Mouse (Mus musculus) monocyte, adult 5-6 weeks (primary cell): ENCODE measurements around the gene Plcl2. TPM values are rescaled to one million over a fixed set of nuclear protein-coding genes. Genes with fewer than 3 reads are reported as not detected.
"Not testable (repeated sequence)": the region's sequence is repeated elsewhere in the genome, so short reads cannot be mapped to it uniquely, and the experiment has no call there.

Experiments used
- ATAC-seq: fragments of 153-309, 156-312 bp; replicated peaks from 2 replicates; pipeline ENCODE4 v1.8.0; 2017; ENCODE audit warnings: mild to moderate bottlenecking; ENCODE audit not compliant: low TSS enrichment, insufficient number of reproducible peaks, severe bottlenecking, poor library complexity, low FRiP score
- total RNA-seq: library from RNA; stranded (forward); fragments of 200-1000, 200-491, 200-594 nt; gene quantifications from 3 replicates; pipeline ENCODE4 v1.2.3, GENCODE M21; 2017

Plcl2 gene
- total RNA-seq, 1 experiment from 2014 or later, result 49.4 TPM

- no peak for ATAC-seq
These were observed 178.5 kb downstream of the Plcl2 start for GRCm38 (mm10) chr17:50687670-50688069.

- no peak for ATAC-seq
These were observed 178.9 kb downstream of the Plcl2 start for GRCm38 (mm10) chr17:50688135-50688534.

GRCm38 (mm10) chr17:50698410-50698809, 189.2 kb downstream of the Plcl2 start:
- ATAC-seq, result not testable (repeated sequence)

GRCm38 (mm10) chr17:50710497-50711222, 201.5 kb downstream of the Plcl2 start:
- no peak for ATAC-seq

- no peak for ATAC-seq
These were observed 208.4 kb downstream of the Plcl2 start for GRCm38 (mm10) chr17:50717586-50717985.

- no peak for ATAC-seq
These were observed 215.2 kb downstream of the Plcl2 start for GRCm38 (mm10) chr17:50724376-50724775.

GRCm38 (mm10) chr17:50726265-50726664, 217.1 kb downstream of the Plcl2 start:
- ATAC-seq, result no peak

GRCm38 (mm10) chr17:50729031-50729430, 219.8 kb downstream of the Plcl2 start:
- ATAC-seq, result no peak

GRCm38 (mm10) chr17:50729577-50729976, 220.4 kb downstream of the Plcl2 start:
- peak; percentile 92 for ATAC-seq

- ATAC-seq, result peak; percentile 40; the same call in 1 of the 2 replicates
These were observed 221.7 kb downstream of the Plcl2 start for GRCm38 (mm10) chr17:50730896-50731295.

GRCm38 (mm10) chr17:50731876-50732275, 222.7 kb downstream of the Plcl2 start:
- ATAC-seq, result no peak

GRCm38 (mm10) chr17:50733390-50733789, 224.2 kb downstream of the Plcl2 start:
- no peak for ATAC-seq

GRCm38 (mm10) chr17:50734781-50735180, 225.6 kb downstream of the Plcl2 start:
- no peak for ATAC-seq

GRCm38 (mm10) chr17:50735382-50735954, 226.3 kb downstream of the Plcl2 start:
- 0 out of 2 replicates have a peak, but pooled peaks have one; percentile 27 for ATAC-seq

- no peak for ATAC-seq
These were observed 226.8 kb downstream of the Plcl2 start for GRCm38 (mm10) chr17:50735955-50736533.

- no peak for ATAC-seq
These were observed 227.9 kb downstream of the Plcl2 start for GRCm38 (mm10) chr17:50737068-50737467.
